Mouse (Mus musculus): ENCODE measurements around the gene Zyx. TPM values are rescaled to one million over a fixed set of nuclear protein-coding genes. Genes with fewer than 3 reads are reported as not detected.
A peak's percentile ranks its signal among the peaks of the same experiment; 100 is the strongest.

Zyx gene
- polyA plus RNA-seq, 1 experiment from 2014 or later: 39.7 TPM

GRCm38 (mm10) chr6:42350968-42351775 lies 1.7 kb downstream of the Zyx start:
- H3K27me3 ChIP-seq: peaks cover 15% of the 10 kb centered on the region; the same call in 1 of the 2 replicates
- peak overlapping the region; percentile 30 for H3K27ac ChIP-seq (replicated peaks)
- 21% methylated on average over 13 of the region's 13 CpGs for WGBS (ENCODE audit: insufficient replicate concordance)
- 0 out of 2 replicates have a peak, but pooled peaks cover 13% of the 10 kb centered on the region for H3K36me3 ChIP-seq (replicated peaks)
- H3K4me1 ChIP-seq (replicated peaks): peaks cover 52% of the 10 kb centered on the region
- no peaks in the 10 kb centered on the region for H3K9me3 ChIP-seq (replicated peaks)
- ATAC-seq (ENCODE audit: insufficient read depth): no peak
- H3K9ac ChIP-seq: peak overlapping the region; percentile 64; the same call in 1 of the 2 replicates
- peak overlapping the region; percentile 80 for H3K4me2 ChIP-seq
- peak overlapping the region; percentile 66 for H3K4me3 ChIP-seq (replicated peaks)

GRCm38 (mm10) chr6:42351776-42352485 lies 2.5 kb downstream of the Zyx start:
- H3K4me3 ChIP-seq (replicated peaks): peak overlapping the region; percentile 66
- ATAC-seq (ENCODE audit: insufficient read depth): no peak
- peak overlapping the region; percentile 80 for H3K4me2 ChIP-seq
- H3K27ac ChIP-seq (replicated peaks): peak overlapping the region; percentile 45
- H3K36me3 ChIP-seq (replicated peaks): peaks cover 20% of the 10 kb centered on the region; the same call in 1 of the 2 replicates
- peaks cover 15% of the 10 kb centered on the region; the same call in 1 of the 2 replicates for H3K27me3 ChIP-seq
- peaks cover 52% of the 10 kb centered on the region for H3K4me1 ChIP-seq (replicated peaks)
- 32% methylated on average over 7 of the region's 7 CpGs for WGBS (ENCODE audit: insufficient replicate concordance)
- H3K9ac ChIP-seq: peak overlapping the region; percentile 64; the same call in 1 of the 2 replicates
- no peaks in the 10 kb centered on the region for H3K9me3 ChIP-seq (replicated peaks)

- ATAC-seq (ENCODE audit: insufficient read depth): no peak
- Histone ChIP-seq H3K4me2 (peak overlapping the region; percentile 80), H3K9ac (no peak overlapping the region), H3K27ac (replicated peaks) (peak overlapping the region; percentile 54), H3K9me3 (replicated peaks) (no peaks in the 10 kb centered on the region), H3K4me3 (replicated peaks) (peak overlapping the region; percentile 66), H3K36me3 (replicated peaks) (peaks cover 25% of the 10 kb centered on the region), H3K4me1 (replicated peaks) (peaks cover 52% of the 10 kb centered on the region), H3K27me3 (peaks cover 15% of the 10 kb centered on the region; the same call in 1 of the 2 replicates)
- 21% methylated on average over 1 of the region's 1 CpGs for WGBS (ENCODE audit: insufficient replicate concordance)
These were observed 3.0 kb downstream of the Zyx start for GRCm38 (mm10) chr6:42352486-42352846.

- H3K4me3 ChIP-seq (replicated peaks): peak overlapping the region; percentile 66; the same call in 1 of the 2 replicates
- peaks cover 15% of the 10 kb centered on the region; the same call in 1 of the 2 replicates for H3K27me3 ChIP-seq
- H3K36me3 ChIP-seq (replicated peaks): peaks cover 32% of the 10 kb centered on the region
- 10% methylated on average over 8 of the region's 8 CpGs for WGBS (ENCODE audit: insufficient replicate concordance)
- H3K4me2 ChIP-seq: peak overlapping the region; percentile 80
- H3K9me3 ChIP-seq (replicated peaks): no peaks in the 10 kb centered on the region
- no peak for ATAC-seq (ENCODE audit: insufficient read depth)
- peak overlapping the region; percentile 54 for H3K27ac ChIP-seq (replicated peaks)
- peaks cover 52% of the 10 kb centered on the region for H3K4me1 ChIP-seq (replicated peaks)
- H3K9ac ChIP-seq: no peak overlapping the region
These were observed 3.8 kb downstream of the Zyx start for GRCm38 (mm10) chr6:42353180-42353579.

- Histone ChIP-seq H3K9me3 (replicated peaks) (no peaks in the 10 kb centered on the region), H3K4me1 (replicated peaks) (peaks cover 43% of the 10 kb centered on the region), H3K27ac (replicated peaks) (peak overlapping the region; percentile 38; the same call in 1 of the 2 replicates), H3K9ac (no peak overlapping the region), H3K4me2 (peak overlapping the region; percentile 38; the same call in 1 of the 2 replicates), H3K4me3 (replicated peaks) (0 out of 2 replicates have a peak overlapping the region, but pooled peaks have one; percentile 3), H3K36me3 (replicated peaks) (peaks cover 41% of the 10 kb centered on the region), H3K27me3 (peaks cover 13% of the 10 kb centered on the region; the same call in 1 of the 2 replicates)
- ATAC-seq (ENCODE audit: insufficient read depth): no peak
- 14% methylated on average over 11 of the region's 11 CpGs for WGBS (ENCODE audit: insufficient replicate concordance)
These were observed 4.9 kb downstream of the Zyx start for GRCm38 (mm10) chr6:42354076-42355019.

- H3K4me2 ChIP-seq: no peak overlapping the region
- H3K9ac ChIP-seq: no peak overlapping the region
- no peaks in the 10 kb centered on the region for H3K9me3 ChIP-seq (replicated peaks)
- H3K4me3 ChIP-seq (replicated peaks): no peak overlapping the region
- 73% methylated on average over 6 of the region's 6 CpGs for WGBS (ENCODE audit: insufficient replicate concordance)
- peaks cover 40% of the 10 kb centered on the region for H3K4me1 ChIP-seq (replicated peaks)
- H3K27me3 ChIP-seq: peaks cover 4% of the 10 kb centered on the region; the same call in 1 of the 2 replicates
- peaks cover 49% of the 10 kb centered on the region for H3K36me3 ChIP-seq (replicated peaks)
- H3K27ac ChIP-seq (replicated peaks): no peak overlapping the region
- no peak for ATAC-seq (ENCODE audit: insufficient read depth)
These were observed 5.9 kb downstream of the Zyx start for GRCm38 (mm10) chr6:42355366-42355765.

- ATAC-seq (ENCODE audit: insufficient read depth): no peak
- Histone ChIP-seq H3K27me3 (no peaks in the 10 kb centered on the region), H3K36me3 (replicated peaks) (peaks cover 55% of the 10 kb centered on the region), H3K9ac (no peak overlapping the region), H3K9me3 (replicated peaks) (no peaks in the 10 kb centered on the region), H3K4me3 (replicated peaks) (no peak overlapping the region), H3K4me2 (no peak overlapping the region), H3K4me1 (replicated peaks) (peaks cover 35% of the 10 kb centered on the region), H3K27ac (replicated peaks) (no peak overlapping the region)
- WGBS (ENCODE audit: insufficient replicate concordance): 78% methylated on average over 13 of the region's 13 CpGs
These were observed 6.6 kb downstream of the Zyx start for GRCm38 (mm10) chr6:42355794-42356600.

- H3K4me2 ChIP-seq: no peak overlapping the region
- H3K9me3 ChIP-seq (replicated peaks): no peaks in the 10 kb centered on the region
- no peak overlapping the region for H3K9ac ChIP-seq
- peaks cover 26% of the 10 kb centered on the region for H3K4me1 ChIP-seq (replicated peaks)
- WGBS (ENCODE audit: insufficient replicate concordance): 67% methylated on average over 5 of the region's 5 CpGs
- H3K36me3 ChIP-seq (replicated peaks): peaks cover 55% of the 10 kb centered on the region
- no peak overlapping the region for H3K27ac ChIP-seq (replicated peaks)
- H3K4me3 ChIP-seq (replicated peaks): no peak overlapping the region
- no peak for ATAC-seq (ENCODE audit: insufficient read depth)
- H3K27me3 ChIP-seq: no peaks in the 10 kb centered on the region
These were observed 7.5 kb downstream of the Zyx start for GRCm38 (mm10) chr6:42356913-42357312.

- no peak for ATAC-seq (ENCODE audit: insufficient read depth)
These were observed 8.5 kb downstream of the Zyx start for GRCm38 (mm10) chr6:42357901-42358300.

GRCm38 (mm10) chr6:42358901-42359300 lies 9.5 kb downstream of the Zyx start:
- no peak overlapping the region for H3K27ac ChIP-seq (replicated peaks)
- H3K36me3 ChIP-seq (replicated peaks): peaks cover 55% of the 10 kb centered on the region
- 84% methylated on average over 12 of the region's 12 CpGs for WGBS (ENCODE audit: insufficient replicate concordance)
- no peak overlapping the region for H3K4me3 ChIP-seq (replicated peaks)
- H3K27me3 ChIP-seq: no peaks in the 10 kb centered on the region
- no peak for ATAC-seq (ENCODE audit: insufficient read depth)
- H3K9ac ChIP-seq: no peak overlapping the region
- peaks cover 16% of the 10 kb centered on the region for H3K4me1 ChIP-seq (replicated peaks)
- no peak overlapping the region for H3K4me2 ChIP-seq
- no peaks in the 10 kb centered on the region for H3K9me3 ChIP-seq (replicated peaks)

More at GRCm38 (mm10) chr6:42357901-42358300, 8.5 kb downstream of the Zyx start:
- Histone ChIP-seq H3K9ac (no peak overlapping the region), H3K9me3 (replicated peaks) (no peaks in the 10 kb centered on the region), H3K4me1 (replicated peaks) (peaks cover 25% of the 10 kb centered on the region), H3K27me3 (no peaks in the 10 kb centered on the region), H3K36me3 (replicated peaks) (peaks cover 55% of the 10 kb centered on the region), H3K27ac (replicated peaks) (no peak overlapping the region), H3K4me2 (no peak overlapping the region), H3K4me3 (replicated peaks) (no peak overlapping the region)
- WGBS (ENCODE audit: insufficient replicate concordance): 71% methylated on average over 6 of the region's 6 CpGs
